Mouse (Mus musculus): ENCODE measurements around the gene Gnpat. TPM values are rescaled to one million over a fixed set of nuclear protein-coding genes. Genes with fewer than 3 reads are reported as not detected.
"Not testable (repeated sequence)": the region's sequence is repeated elsewhere in the genome, so short reads cannot be mapped to it uniquely, and the experiment has no call there.

Gnpat gene
- total RNA-seq, 2 experiments from 2014 or later = 57.4 to 63.2 TPM

GRCm38 (mm10) chr8:124841775-124842174 is 21.1 kb upstream of the Gnpat start:
- no peak for DNase-seq (ENCODE audit: low spot score in 2 of 2)

GRCm38 (mm10) chr8:124842929-124843328 is 19.9 kb upstream of the Gnpat start:
- DNase-seq (ENCODE audit: low spot score in 2 of 2) = not testable (repeated sequence)

- no peak for DNase-seq (ENCODE audit: low spot score in 2 of 2)
Observed at GRCm38 (mm10) chr8:124845131-124845530, 17.7 kb upstream of the Gnpat start.

- DNase-seq (ENCODE audit: low spot score in 2 of 2) = no peak
Observed at GRCm38 (mm10) chr8:124845573-124845972, 17.3 kb upstream of the Gnpat start.

- no peak for DNase-seq (ENCODE audit: low spot score in 2 of 2)
Observed at GRCm38 (mm10) chr8:124853511-124853910, 9.3 kb upstream of the Gnpat start.

- DNase-seq (ENCODE audit: low spot score in 2 of 2) = no peak
Observed at GRCm38 (mm10) chr8:124859466-124859865, 3.4 kb upstream of the Gnpat start.

GRCm38 (mm10) chr8:124860188-124860587 is 2.6 kb upstream of the Gnpat start:
- DNase-seq (ENCODE audit: low spot score in 2 of 2) = no peak

GRCm38 (mm10) chr8:124863163-124863677 is 387 bp downstream of the Gnpat start:
- no peak for DNase-seq (ENCODE audit: low spot score in 2 of 2)

GRCm38 (mm10) chr8:124863729-124864128 is 896 bp downstream of the Gnpat start:
- no peak for DNase-seq (ENCODE audit: low spot score in 2 of 2)

- DNase-seq (ENCODE audit: low spot score in 2 of 2) = no peak
Observed at GRCm38 (mm10) chr8:124866669-124867068, 3.8 kb downstream of the Gnpat start.

- no peak for DNase-seq (ENCODE audit: low spot score in 2 of 2)
Observed at GRCm38 (mm10) chr8:124867126-124867525, 4.3 kb downstream of the Gnpat start.

- no peak for DNase-seq (ENCODE audit: low spot score in 2 of 2)
Observed at GRCm38 (mm10) chr8:124869708-124870107, 6.9 kb downstream of the Gnpat start.

- no peak for DNase-seq (ENCODE audit: low spot score in 2 of 2)
Observed at GRCm38 (mm10) chr8:124871474-124871873, 8.6 kb downstream of the Gnpat start.

GRCm38 (mm10) chr8:124872081-124872480 is 9.2 kb downstream of the Gnpat start:
- no peak for DNase-seq (ENCODE audit: low spot score in 2 of 2)

GRCm38 (mm10) chr8:124872690-124873089 is 9.9 kb downstream of the Gnpat start:
- DNase-seq (ENCODE audit: low spot score in 2 of 2) = no peak

- DNase-seq (ENCODE audit: low spot score in 2 of 2) = peak in 1 of 2 experiments; percentile 15
Observed at GRCm38 (mm10) chr8:124878141-124878540, 15.3 kb downstream of the Gnpat start.

- no peak for DNase-seq (ENCODE audit: low spot score in 2 of 2)
Observed at GRCm38 (mm10) chr8:124878946-124879526, 16.2 kb downstream of the Gnpat start.

- no peak for DNase-seq (ENCODE audit: low spot score in 2 of 2)
Observed at GRCm38 (mm10) chr8:124888385-124888784, 25.6 kb downstream of the Gnpat start.

GRCm38 (mm10) chr8:124892596-124892995 is 29.8 kb downstream of the Gnpat start:
- DNase-seq (ENCODE audit: low spot score in 2 of 2) = no peak

GRCm38 (mm10) chr8:124896010-124896631 is 33.3 kb downstream of the Gnpat start:
- DNase-seq (ENCODE audit: low spot score in 2 of 2) = no peak

GRCm38 (mm10) chr8:124896632-124897385 is 34.0 kb downstream of the Gnpat start:
- DNase-seq (ENCODE audit: low spot score in 2 of 2) = peak; percentile 61 to 74
